Mouse (Mus musculus) forebrain, embryonic 12.5 days (tissue): ENCODE data around the gene Srsf5. TPM values are rescaled to one million over a fixed set of nuclear protein-coding genes. Genes with fewer than 3 reads are reported as not detected.

Source experiments
- ATAC-seq: fragments of 200-750 bp; cut with Nextera tagmentation; 2 replicates; pipeline ENCODE4 v1.8.0; 2017; ENCODE audit warnings: moderate TSS enrichment; ENCODE audit not compliant: low FRiP score
- H3K27ac ChIP-seq: fragments of 300-500 bp; sonication (generic); 2 replicates; pipeline ENCODE4 v1.5.1; 2016; ENCODE audit warnings: mild to moderate bottlenecking
- H3K27me3 ChIP-seq: fragments of 300-500 bp; sonication (generic); 2 replicates; pipeline ENCODE4 v1.6.1; 2016; ENCODE audit warnings: mild to moderate bottlenecking
- H3K36me3 ChIP-seq: fragments of 300-500 bp; sonication (generic); replicated peaks from 2 replicates; pipeline ENCODE4 v1.6.1; 2016; ENCODE audit warnings: mild to moderate bottlenecking
- H3K4me1 ChIP-seq: fragments of 300-500 bp; sonication (generic); 2 replicates; pipeline ENCODE4 v1.6.1; 2016
- H3K4me2 ChIP-seq: fragments of 300-500 bp; sonication (generic); 2 replicates; pipeline ENCODE4 v1.6.1; 2016; ENCODE audit warnings: mild to moderate bottlenecking, moderate library complexity
- H3K4me3 ChIP-seq: fragments of 300-500 bp; sonication (generic); replicated peaks from 2 replicates; pipeline ENCODE4 v1.5.1; 2016; ENCODE audit warnings: mild to moderate bottlenecking
- H3K9ac ChIP-seq: fragments of 300-500 bp; sonication (generic); 2 replicates; pipeline ENCODE4 v1.6.1; 2016; ENCODE audit warnings: mild to moderate bottlenecking
- H3K9me3 ChIP-seq: fragments of 300-500 bp; sonication (generic); 2 replicates; pipeline ENCODE4 v1.6.1; 2016
- WGBS: fragments of 180-500 bp; shearing (Covaris S2); methylation state at CpG from one replicate; pipeline ENCODE4 v1.1.7; 2016; 5-methylcytosine and 5-hydroxymethylcytosine counted together
- polyA plus RNA-seq: library from polyadenylated mRNA; unstranded; fragments of >200 nt; fragmentation: Nextera tagmentation; extraction: Ambion mirVana; gene quantifications from 2 replicates; pipeline ENCODE4 v1.2.1, GENCODE M21; 2016

Gene Srsf5
- polyA plus RNA-seq, 1 experiment from 2014 or later, result 656 TPM

GRCm38 (mm10) chr12:80983695-80984094 lies 38.4 kb downstream of the Srsf5 start:
- ATAC-seq, result no peak
- 81% methylated on average over 9 of the region's 9 CpGs for whole genome bisulfite sequencing

GRCm38 (mm10) chr12:80986628-80987027 lies 41.3 kb downstream of the Srsf5 start:
- Histone ChIP-seq H3K4me3 (no peak overlapping the region), H3K4me2 (no peak overlapping the region), H3K27ac (no peak overlapping the region), H3K9me3 (no peaks in the 10 kb centered on the region), H3K4me1 (peaks cover 8% of the 10 kb centered on the region), H3K36me3 (no peaks in the 10 kb centered on the region), H3K27me3 (peaks cover 4% of the 10 kb centered on the region; the same call in 1 of the 2 replicates), H3K9ac (no peak overlapping the region)
- WGBS, result 81% methylated on average over 4 of the region's 4 CpGs
- no peak for ATAC-seq

More at GRCm38 (mm10) chr12:80983695-80984094, 38.4 kb downstream of the Srsf5 start:
- no peaks in the 10 kb centered on the region for H3K4me1 ChIP-seq
- no peak overlapping the region for H3K27ac ChIP-seq
- H3K4me3 ChIP-seq, result no peak overlapping the region
- H3K36me3 ChIP-seq, result no peaks in the 10 kb centered on the region
- H3K4me2 ChIP-seq, result no peak overlapping the region
- H3K9ac ChIP-seq, result no peak overlapping the region
- H3K9me3 ChIP-seq, result no peaks in the 10 kb centered on the region
- H3K27me3 ChIP-seq, result no peaks in the 10 kb centered on the region

GRCm38 (mm10) chr12:80988286-80988685 lies 43.0 kb downstream of the Srsf5 start:
- no peak overlapping the region for H3K4me3 ChIP-seq
- no peak overlapping the region for H3K4me2 ChIP-seq
- H3K9me3 ChIP-seq, result no peaks in the 10 kb centered on the region
- H3K4me1 ChIP-seq, result peaks cover 8% of the 10 kb centered on the region
- no peak overlapping the region for H3K27ac ChIP-seq
- no peak overlapping the region for H3K9ac ChIP-seq
- 85% methylated on average over 3 of the region's 3 CpGs for WGBS
- H3K27me3 ChIP-seq, result peaks cover 13% of the 10 kb centered on the region
- H3K36me3 ChIP-seq, result no peaks in the 10 kb centered on the region
- no peak for ATAC-seq

GRCm38 (mm10) chr12:80990901-80991445 lies 45.7 kb downstream of the Srsf5 start:
- H3K4me1 ChIP-seq, result peaks cover 8% of the 10 kb centered on the region
- no peaks in the 10 kb centered on the region for H3K36me3 ChIP-seq
- ATAC-seq, result no peak
- no peak overlapping the region for H3K27ac ChIP-seq
- H3K4me3 ChIP-seq, result no peak overlapping the region
- 31% methylated on average over 13 of the region's 13 CpGs for WGBS
- no peak overlapping the region for H3K9ac ChIP-seq
- H3K4me2 ChIP-seq, result no peak overlapping the region
- H3K27me3 ChIP-seq, result peaks cover 13% of the 10 kb centered on the region
- H3K9me3 ChIP-seq, result no peaks in the 10 kb centered on the region

GRCm38 (mm10) chr12:80991806-80992205 lies 46.5 kb downstream of the Srsf5 start:
- 83% methylated on average over 10 of the region's 10 CpGs for WGBS
- H3K4me1 ChIP-seq, result peaks cover 8% of the 10 kb centered on the region
- H3K27ac ChIP-seq, result no peak overlapping the region
- H3K9me3 ChIP-seq, result no peaks in the 10 kb centered on the region
- ATAC-seq, result no peak
- H3K4me2 ChIP-seq, result no peak overlapping the region
- H3K36me3 ChIP-seq, result no peaks in the 10 kb centered on the region
- no peak overlapping the region for H3K9ac ChIP-seq
- H3K27me3 ChIP-seq, result peaks cover 17% of the 10 kb centered on the region
- H3K4me3 ChIP-seq, result no peak overlapping the region

- Histone ChIP-seq H3K4me1 (peaks cover 8% of the 10 kb centered on the region), H3K27ac (no peak overlapping the region), H3K9me3 (no peaks in the 10 kb centered on the region), H3K36me3 (no peaks in the 10 kb centered on the region), H3K27me3 (peaks cover 25% of the 10 kb centered on the region), H3K9ac (no peak overlapping the region), H3K4me3 (no peak overlapping the region), H3K4me2 (no peak overlapping the region)
- WGBS, result 87% methylated on average over 8 of the region's 8 CpGs
- no peak for ATAC-seq
Observed at GRCm38 (mm10) chr12:80992540-80993122, 47.3 kb downstream of the Srsf5 start.

GRCm38 (mm10) chr12:80993773-80994172 lies 48.5 kb downstream of the Srsf5 start:
- Histone ChIP-seq H3K4me1 (peaks cover 16% of the 10 kb centered on the region), H3K27ac (no peak overlapping the region), H3K9me3 (no peaks in the 10 kb centered on the region), H3K36me3 (no peaks in the 10 kb centered on the region), H3K4me3 (no peak overlapping the region), H3K9ac (no peak overlapping the region), H3K27me3 (peaks cover 32% of the 10 kb centered on the region), H3K4me2 (no peak overlapping the region)
- ATAC-seq, result no peak
- 84% methylated on average over 1 of the region's 1 CpGs for WGBS

GRCm38 (mm10) chr12:80995326-80995725 lies 50.0 kb downstream of the Srsf5 start:
- Histone ChIP-seq H3K9ac (no peak overlapping the region), H3K4me1 (peaks cover 29% of the 10 kb centered on the region), H3K4me2 (no peak overlapping the region), H3K27me3 (peaks cover 47% of the 10 kb centered on the region), H3K4me3 (no peak overlapping the region), H3K27ac (no peak overlapping the region), H3K9me3 (no peaks in the 10 kb centered on the region), H3K36me3 (no peaks in the 10 kb centered on the region)
- ATAC-seq, result no peak
- 94% methylated on average over 4 of the region's 4 CpGs for WGBS

GRCm38 (mm10) chr12:80997652-80998051 lies 52.3 kb downstream of the Srsf5 start:
- H3K9ac ChIP-seq, result no peak overlapping the region
- H3K4me3 ChIP-seq, result no peak overlapping the region
- no peak overlapping the region for H3K4me2 ChIP-seq
- no peak for ATAC-seq
- H3K36me3 ChIP-seq, result no peaks in the 10 kb centered on the region
- peaks cover 30% of the 10 kb centered on the region for H3K4me1 ChIP-seq
- WGBS, result 66% methylated on average over 4 of the region's 4 CpGs
- H3K27me3 ChIP-seq, result peaks cover 46% of the 10 kb centered on the region
- H3K9me3 ChIP-seq, result no peaks in the 10 kb centered on the region
- H3K27ac ChIP-seq, result no peak overlapping the region

- no peak for ATAC-seq
- Histone ChIP-seq H3K4me3 (peak overlapping the region; percentile 27), H3K9me3 (no peaks in the 10 kb centered on the region), H3K4me2 (peak overlapping the region; percentile 48), H3K27ac (peak overlapping the region; percentile 65), H3K9ac (no peak overlapping the region), H3K36me3 (no peaks in the 10 kb centered on the region), H3K27me3 (peaks cover 41% of the 10 kb centered on the region), H3K4me1 (peaks cover 39% of the 10 kb centered on the region)
- WGBS, result 3% methylated on average over 33 of the region's 33 CpGs
Observed at GRCm38 (mm10) chr12:80998528-80999221, 53.4 kb downstream of the Srsf5 start.
